Mouse (Mus musculus) mouse embryonic stem cell (cell line): ENCODE measurements at regions not wholly inside any gene's neighbourhood (a gene's known extent, or its start where the extent isn't known, plus 50 kb on each side); places are given as distances from the start of the nearest gene placed in this dataset.
"Not testable (repeated sequence)": the region's sequence is repeated elsewhere in the genome, so short reads cannot be mapped to it uniquely, and the experiment has no call there.

Experiments used
- in situ Hi-C, 2 experiments: fragments of 300-500 bp; cut with MboI; formaldehyde crosslinking; loops; 1 replicate in 1 of 2; 3 replicates in 1 of 2; pipeline ENCODE4 v1.14.3; 2019 to 2020; ENCODE audit warnings: low sequenced_read_pairs in 2 of 2, low pct_unique_long_range_greater_than_20kb in 1 of 2, mixed read lengths in 1 of 2; ENCODE audit not compliant: unreplicated experiment in 1 of 2

GRCm38 (mm10) chr3:7079073-7079472 lies 458.8 kb upstream of the 1700008P02Rik start:
- in situ Hi-C loops, result no loop called here

DNA sequence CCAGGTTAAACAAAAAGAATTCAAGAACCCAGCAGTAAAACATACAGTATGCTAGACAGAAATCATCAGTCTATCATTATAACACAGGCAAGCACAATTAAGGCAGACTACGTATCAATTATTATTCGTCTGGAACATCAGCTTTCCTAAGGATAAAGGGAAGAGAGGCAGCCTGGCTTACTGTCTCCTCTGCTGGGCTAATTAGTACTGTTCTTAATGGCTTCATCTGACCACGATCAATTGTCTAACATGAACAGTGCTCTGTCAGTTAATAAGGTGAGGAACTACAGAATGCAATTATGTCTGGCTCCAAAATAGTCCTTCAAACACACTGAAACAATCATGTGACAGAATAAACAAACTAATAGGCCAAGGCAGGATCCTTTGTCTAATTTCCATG lies 456.6 kb upstream of the 1700008P02Rik start:
- in situ Hi-C loops, result no loop called here

GRCm38 (mm10) chr3:7074488-7074887 lies 454.2 kb upstream of the 1700008P02Rik start:
- in situ Hi-C loops, result no loop called here

- in situ Hi-C loops, result no loop called here
Observed at GRCm38 (mm10) chr3:7041372-7042057, 421.3 kb upstream of the 1700008P02Rik start.

GRCm38 (mm10) chr3:7035833-7036232 lies 415.6 kb upstream of the 1700008P02Rik start:
- in situ Hi-C loops, result no loop called here

DNA sequence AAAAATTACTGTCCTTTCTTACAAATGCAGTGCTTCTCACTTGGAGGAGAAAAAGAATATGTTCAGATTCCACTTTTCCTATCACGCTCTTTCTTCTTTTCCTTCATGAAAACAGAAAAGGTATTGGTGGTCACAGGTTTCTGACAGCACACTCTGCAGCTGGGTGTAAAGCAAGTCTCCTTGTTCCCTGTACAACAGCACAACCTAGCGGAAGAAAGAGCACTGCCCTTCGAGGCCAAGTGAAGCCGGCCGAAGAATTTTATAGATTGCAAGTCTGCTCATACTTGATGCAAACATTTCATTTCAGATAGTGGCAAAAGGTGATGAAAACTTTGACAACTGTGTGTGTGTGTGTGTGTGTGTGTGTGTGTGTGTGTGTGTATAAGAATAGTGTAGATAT lies 407.6 kb upstream of the 1700008P02Rik start:
- in situ Hi-C loops, result no loop called here

- in situ Hi-C loops, result loop anchor here in 1 of 2 experiments (25.0 kb wide), 1 partner anchor 677 kb away; no protein-coding TSS in a partner anchor
Observed at GRCm38 (mm10) chr3:7014345-7014973, 394.2 kb upstream of the 1700008P02Rik start.

- in situ Hi-C loops, result loop anchor here in 1 of 2 experiments (25.0 kb wide), 1 partner anchor 676 kb away; no protein-coding TSS in a partner anchor
Observed at GRCm38 (mm10) chr3:7013516-7013915, 393.3 kb upstream of the 1700008P02Rik start.

GRCm38 (mm10) chr3:7010294-7011087 lies 390.2 kb upstream of the 1700008P02Rik start:
- in situ Hi-C loops, result loop anchor here in 1 of 2 experiments (25.0 kb wide), 1 partner anchor 673 kb away; no protein-coding TSS in a partner anchor

DNA sequence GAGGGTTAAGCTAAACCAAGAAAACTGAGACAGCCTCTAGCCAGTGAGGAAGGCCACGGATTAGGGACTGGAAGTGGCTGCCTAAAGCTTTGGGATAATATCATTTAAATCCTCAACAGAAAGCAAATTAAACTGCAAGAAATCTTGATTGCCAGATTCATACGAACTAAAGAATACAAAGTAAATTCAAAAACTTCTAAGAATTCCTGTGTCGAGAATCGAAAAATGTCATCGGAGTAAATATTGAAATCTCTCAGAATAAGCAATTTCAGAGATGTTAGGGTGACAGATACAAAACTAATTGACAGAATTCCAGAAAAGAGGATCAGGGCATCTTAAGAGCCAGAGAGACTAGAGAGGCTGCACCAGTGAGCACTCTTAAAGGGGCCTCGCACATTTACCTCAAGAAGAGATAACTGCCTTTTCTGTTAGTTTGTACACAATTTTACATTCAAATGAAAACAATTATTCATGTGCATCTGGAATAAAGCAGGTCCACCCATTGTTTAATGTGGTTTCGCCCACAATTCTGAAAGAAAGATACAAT lies 388.5 kb upstream of the 1700008P02Rik start:
- in situ Hi-C loops, result loop anchor here in 1 of 2 experiments (25.0 kb wide), 1 partner anchor 671 kb away; no protein-coding TSS in a partner anchor

DNA sequence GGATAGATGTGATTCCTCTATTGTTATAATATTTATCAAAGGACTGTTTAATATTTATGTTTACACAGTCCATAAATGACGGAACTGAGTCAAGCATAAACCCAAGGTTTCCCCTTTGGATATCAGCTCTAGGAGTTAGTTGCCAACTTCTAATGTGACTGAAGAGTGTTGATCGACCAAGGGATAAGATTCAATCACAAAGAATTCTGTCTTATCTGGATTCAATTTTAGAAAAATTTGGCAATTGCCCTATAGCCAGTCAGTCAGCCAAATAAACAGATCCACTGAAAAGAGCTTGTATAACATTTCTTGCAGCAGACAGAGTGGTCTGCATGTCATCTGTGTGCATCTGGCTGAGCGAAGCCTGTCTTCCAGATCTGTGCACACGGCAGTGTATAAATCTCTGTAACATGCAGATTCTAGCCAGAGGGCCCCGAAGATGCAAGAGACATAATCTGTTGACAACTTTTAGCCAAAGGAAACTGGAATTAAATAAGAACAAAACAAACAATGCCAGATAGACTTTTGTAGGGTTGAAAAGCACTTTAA lies 387.6 kb upstream of the 1700008P02Rik start:
- in situ Hi-C loops, result loop anchor here in 1 of 2 experiments (25.0 kb wide), 1 partner anchor 671 kb away; no protein-coding TSS in a partner anchor

DNA sequence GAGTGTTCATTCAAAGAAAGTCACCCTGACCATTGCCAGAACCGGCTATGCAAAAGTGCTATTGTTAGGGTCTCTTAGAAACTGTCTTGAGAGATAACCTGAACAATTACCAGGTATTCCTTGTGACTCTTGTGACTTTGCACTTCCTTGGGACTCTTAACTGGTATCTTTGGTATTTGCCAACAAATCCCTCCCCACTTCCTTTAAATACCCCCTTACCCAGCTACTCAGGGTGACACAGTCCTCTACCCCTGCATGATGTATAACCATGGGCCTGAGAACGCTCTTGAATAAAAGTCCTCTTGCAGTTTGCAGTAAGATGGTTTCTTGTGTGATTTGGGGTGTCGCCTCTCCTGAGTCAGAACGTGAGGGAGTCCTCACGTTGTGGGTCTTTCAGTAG lies 371.5 kb upstream of the 1700008P02Rik start:
- in situ Hi-C loops, result not testable (repeated sequence)

DNA sequence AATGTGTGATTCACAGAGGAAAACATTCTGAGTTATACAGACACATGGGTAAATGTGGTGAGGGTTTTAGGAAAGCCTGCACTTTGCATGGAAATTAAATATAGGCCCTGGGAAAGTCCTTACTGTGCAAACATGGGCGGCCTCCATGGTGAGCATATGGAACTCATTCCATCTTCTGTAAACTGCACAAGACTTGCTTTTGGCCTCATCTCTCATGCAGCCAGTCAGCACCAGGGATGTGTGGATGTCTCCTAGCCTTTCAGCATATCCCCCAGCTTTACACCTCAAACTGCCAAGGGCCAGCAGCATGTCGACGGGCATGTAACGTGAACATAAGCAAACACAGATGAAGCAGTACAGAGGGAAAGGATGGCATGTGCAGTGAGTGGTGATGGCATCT lies 364.7 kb upstream of the 1700008P02Rik start:
- in situ Hi-C loops, result no loop called here

DNA sequence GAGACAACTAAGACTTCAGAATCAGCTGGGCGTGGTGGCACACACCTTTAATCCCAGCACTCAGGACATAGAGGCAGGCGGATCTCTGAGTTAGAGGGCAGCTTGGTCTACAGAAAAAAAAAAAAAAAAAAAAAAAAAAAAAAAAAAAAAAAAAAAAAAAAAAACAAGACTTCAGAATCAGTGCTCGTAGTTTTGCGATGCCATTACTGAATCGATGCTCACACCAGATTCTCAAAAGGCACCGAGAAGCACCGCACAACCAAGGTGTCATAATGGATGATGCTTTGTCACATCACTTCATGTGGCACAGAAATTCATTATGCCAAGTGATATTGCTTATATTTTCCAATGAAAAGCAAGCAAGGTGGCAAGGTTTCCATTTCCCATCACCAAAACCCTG lies 337.4 kb upstream of the 1700008P02Rik start:
- in situ Hi-C loops, result no loop called here

DNA sequence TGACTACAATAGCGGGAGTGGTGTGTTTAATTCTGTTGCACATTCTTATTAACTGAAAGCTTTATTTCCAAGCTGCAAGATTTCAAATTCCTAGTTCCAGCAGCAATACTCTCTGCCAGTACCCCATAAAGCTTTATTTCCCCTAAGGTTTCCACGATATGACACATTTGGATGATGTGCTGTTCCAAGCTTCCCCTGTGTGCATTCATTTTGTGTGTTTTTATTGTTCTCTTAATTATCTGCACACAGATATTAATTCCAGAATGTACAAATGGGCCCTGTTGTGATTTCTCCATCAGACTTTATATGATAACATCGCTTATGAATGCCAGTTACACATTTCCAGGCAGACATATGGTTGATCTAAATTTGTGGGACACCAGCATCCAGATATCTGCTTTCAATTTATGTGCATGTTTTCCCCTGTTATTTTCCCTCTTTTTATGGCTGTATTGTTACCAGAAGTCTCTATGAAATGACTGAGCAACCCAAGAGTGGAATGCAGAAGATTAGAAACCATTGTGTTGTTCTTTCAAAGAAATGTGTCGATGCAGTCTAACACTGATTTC lies 312.4 kb upstream of the 1700008P02Rik start:
- in situ Hi-C loops, result no loop called here

GRCm38 (mm10) chr3:6926737-6927136 lies 306.5 kb upstream of the 1700008P02Rik start:
- in situ Hi-C loops, result no loop called here

DNA sequence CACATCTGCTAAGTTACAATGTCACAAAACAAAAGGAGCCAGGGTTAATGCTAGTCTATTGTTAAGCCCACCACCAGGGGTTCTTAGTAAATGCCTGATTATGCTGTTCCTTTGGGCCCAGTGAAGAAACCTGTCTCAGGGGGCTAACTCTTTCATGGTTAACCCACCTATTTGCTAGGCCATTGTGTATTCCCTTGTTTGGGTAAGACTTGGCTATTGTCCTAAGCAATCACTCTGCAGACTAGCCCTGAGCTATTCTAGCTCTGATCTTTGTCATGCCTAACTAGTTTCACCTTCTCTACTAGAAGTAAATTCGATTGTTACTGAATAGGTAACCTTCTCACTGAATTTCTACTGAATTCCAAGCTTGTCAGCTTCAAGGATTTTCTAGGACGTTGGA lies 302.4 kb upstream of the 1700008P02Rik start:
- in situ Hi-C loops, result not testable (repeated sequence)

GRCm38 (mm10) chr3:6920253-6920652 lies 300.0 kb upstream of the 1700008P02Rik start:
- in situ Hi-C loops, result no loop called here
